Mouse (Mus musculus): ENCODE measurements around the gene Rad51b.

DNA sequence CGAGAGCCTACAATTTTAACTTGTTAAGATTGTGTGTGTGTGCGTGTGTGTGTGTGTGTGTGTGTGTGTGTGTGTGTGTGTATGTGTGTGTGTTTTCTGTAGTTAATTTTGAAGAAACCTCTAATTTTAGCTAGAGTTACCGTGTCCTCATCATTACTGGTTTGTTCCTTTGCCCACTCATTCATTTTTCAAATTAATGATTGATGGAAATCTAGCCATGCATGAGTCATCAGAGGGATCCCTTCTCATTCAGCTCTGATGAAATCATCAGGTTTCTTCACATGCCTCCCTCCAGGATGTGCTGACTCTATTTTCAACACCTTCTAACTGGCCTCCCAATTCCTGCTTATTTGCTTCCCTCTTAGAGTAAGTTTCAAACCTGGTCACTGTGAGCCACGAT, 263.8 kb downstream of the Rad51b start:
- TF ChIP-seq EP300 (IDR thresholded peaks at IDR 0.05; ENCODE audit: insufficient read depth, low read depth, low read length) = no peak
- no peak for TF ChIP-seq CTCF (IDR thresholded peaks at IDR 0.05)

All from heart, adult 2 months (tissue).